Mouse (Mus musculus) E14TG2a.4 (cell line): ENCODE results near the gene Ncapd2.

ENCODE experiments used
- CTCF ChIP-seq: conservative IDR thresholded peaks from 2 replicates; pipeline ENCODE4 v1.5.1; 2014; ENCODE audit warnings: low read length
- POU5F1 ChIP-seq: IDR thresholded peaks from 2 replicates; pipeline ENCODE4 v1.6.1; 2014; ENCODE audit warnings: low read length, borderline replicate concordance

- no peak for TF ChIP-seq POU5F1
- TF ChIP-seq CTCF: no peak
These were observed 41.0 kb upstream of the Ncapd2 start for GRCm38 (mm10) chr6:125232516-125232915.
